Mouse (Mus musculus) stomach, embryonic 16.5 days (tissue): ENCODE measurements around the gene Galnt9. TPM values are rescaled to one million over a fixed set of nuclear protein-coding genes. Genes with fewer than 3 reads are reported as not detected.

Experiments
- ATAC-seq: fragments of 200-750 bp; cut with Nextera tagmentation; 2 replicates; pipeline ENCODE4 v1.8.0; 2017; ENCODE audit warnings: moderate number of reproducible peaks, moderate TSS enrichment; ENCODE audit not compliant: insufficient read depth, low FRiP score
- H3K27ac ChIP-seq: fragments of 300-500 bp; sonication (generic); 2 replicates; pipeline ENCODE4 v1.5.1; 2014; ENCODE audit warnings: low read length
- H3K27me3 ChIP-seq: fragments of 300-500 bp; sonication (generic); 2 replicates; pipeline ENCODE4 v1.6.1; 2014; ENCODE audit warnings: low read length, control low read depth, mixed read lengths; ENCODE audit not compliant: control insufficient read depth, insufficient read depth
- H3K36me3 ChIP-seq: fragments of 300-500 bp; sonication (generic); 2 replicates; pipeline ENCODE4 v1.6.1; 2014; ENCODE audit warnings: low read length; ENCODE audit not compliant: control insufficient read depth, insufficient read depth
- H3K4me1 ChIP-seq: fragments of 300-500 bp; sonication (generic); 2 replicates; pipeline ENCODE4 v1.6.1; 2014; ENCODE audit warnings: low read length, control low read depth, mixed read lengths; ENCODE audit not compliant: control insufficient read depth, insufficient read depth
- H3K4me2 ChIP-seq: fragments of 300-500 bp; sonication (generic); 2 replicates; pipeline ENCODE4 v1.6.1; 2014; ENCODE audit warnings: low read depth, low read length, mixed read lengths
- H3K4me3 ChIP-seq: fragments of 300-500 bp; sonication (generic); replicated peaks from 2 replicates; pipeline ENCODE4 v1.5.1; 2014; ENCODE audit warnings: mild to moderate bottlenecking, low read length
- H3K9ac ChIP-seq: fragments of 300-500 bp; sonication (generic); 2 replicates; pipeline ENCODE4 v1.6.1; 2014; ENCODE audit warnings: low read length
- H3K9me3 ChIP-seq: fragments of 300-500 bp; sonication (generic); replicated peaks from 2 replicates; pipeline ENCODE4 v1.6.1; 2016; ENCODE audit warnings: low read length, control low read depth; ENCODE audit not compliant: control insufficient read depth
- WGBS: fragments of 180-500 bp; shearing (Covaris S2); extraction: QIAGEN DNeasy Blood & Tissue Kit; methylation state at CpG from one replicate; pipeline ENCODE4 v1.1.7; 2014; 5-methylcytosine and 5-hydroxymethylcytosine counted together
- polyA plus RNA-seq: library from polyadenylated mRNA; unstranded; fragments of >200 nt; fragmentation: Nextera tagmentation; extraction: Ambion mirVana; gene quantifications from 2 replicates; pipeline ENCODE4 v1.2.1, GENCODE M21; 2015

Galnt9 gene
- polyA plus RNA-seq, 1 experiment from 2014 or later, result 0.59 TPM

DNA sequence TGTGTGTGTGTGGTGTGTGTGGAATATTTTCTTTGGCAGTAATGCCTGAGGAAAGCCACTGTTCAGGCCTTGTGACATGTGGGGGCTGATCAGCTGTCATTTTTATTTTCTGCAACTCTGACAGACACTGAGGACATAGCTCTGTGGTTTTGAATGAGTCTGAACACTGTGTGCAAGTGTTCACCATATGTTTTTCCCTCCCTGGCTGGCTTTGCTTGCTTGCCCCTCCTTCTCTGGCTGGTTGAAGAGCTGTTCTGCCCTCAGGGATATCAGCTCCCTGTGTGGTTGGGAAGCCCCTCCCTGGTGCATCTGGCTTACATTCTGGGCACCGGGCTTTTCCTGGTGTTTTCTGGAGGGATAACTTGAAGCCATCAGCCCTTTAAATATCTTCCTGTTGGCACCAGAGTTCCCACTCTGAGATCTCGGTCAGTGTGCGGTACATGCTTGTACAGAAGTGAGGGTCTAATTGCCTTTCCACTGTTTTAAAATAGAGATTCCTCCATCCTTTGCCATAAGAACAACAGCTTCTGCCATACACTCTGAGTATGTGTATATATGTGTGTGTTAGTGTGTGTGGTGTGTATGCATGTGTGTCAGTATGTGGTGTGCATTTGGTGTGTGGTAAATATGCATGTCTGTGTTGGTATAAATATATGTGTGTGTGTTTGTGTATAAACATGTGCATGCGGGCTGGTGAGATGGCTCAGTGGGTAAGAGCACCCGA lies 67.4 kb downstream of the Galnt9 start:
- 78% methylated on average over 5 of the region's 5 CpGs for WGBS
- Histone ChIP-seq H3K4me1 (no peaks in the 10 kb centered on the region), H3K4me2 (no peak overlapping the region), H3K36me3 (no peaks in the 10 kb centered on the region), H3K4me3 (no peak overlapping the region), H3K27ac (no peak overlapping the region), H3K9ac (no peak overlapping the region), H3K9me3 (no peaks in the 10 kb centered on the region), H3K27me3 (no peaks in the 10 kb centered on the region)
- ATAC-seq, result no peak

DNA sequence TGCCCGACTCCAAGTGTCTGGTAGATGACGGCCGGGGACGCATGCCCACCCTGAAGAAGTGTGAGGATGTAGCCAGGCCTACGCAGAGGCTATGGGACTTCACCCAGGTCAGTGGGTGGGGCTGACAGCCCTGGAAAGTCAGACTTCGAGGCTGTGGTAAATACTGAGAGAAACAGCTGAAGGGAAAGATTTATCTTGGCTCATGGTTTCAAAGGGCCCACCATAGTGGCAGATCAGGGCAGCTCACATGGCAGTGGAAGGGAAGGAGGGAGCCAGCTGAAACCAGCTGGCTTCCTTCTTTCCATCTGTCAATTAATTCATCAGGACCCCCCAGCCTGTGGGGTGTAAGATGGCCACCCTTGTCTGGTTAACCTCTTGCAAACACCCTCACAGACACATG lies 75.1 kb downstream of the Galnt9 start:
- no peak overlapping the region for H3K4me2 ChIP-seq
- no peak overlapping the region for H3K4me3 ChIP-seq
- WGBS, result 76% methylated on average over 6 of the region's 6 CpGs
- no peaks in the 10 kb centered on the region for H3K4me1 ChIP-seq
- H3K9ac ChIP-seq, result no peak overlapping the region
- H3K36me3 ChIP-seq, result no peaks in the 10 kb centered on the region
- no peak for ATAC-seq
- H3K27me3 ChIP-seq, result no peaks in the 10 kb centered on the region
- no peak overlapping the region for H3K27ac ChIP-seq
- no peaks in the 10 kb centered on the region for H3K9me3 ChIP-seq

GRCm38 (mm10) chr5:110624319-110624718 lies 80.2 kb downstream of the Galnt9 start:
- Histone ChIP-seq H3K4me3 (no peak overlapping the region), H3K27ac (no peak overlapping the region), H3K4me1 (no peaks in the 10 kb centered on the region), H3K4me2 (no peak overlapping the region), H3K9ac (no peak overlapping the region), H3K27me3 (no peaks in the 10 kb centered on the region; the same call in 1 of the 2 replicates), H3K36me3 (no peaks in the 10 kb centered on the region), H3K9me3 (no peaks in the 10 kb centered on the region)
- 65% methylated on average over 2 of the region's 2 CpGs for WGBS
- no peak for ATAC-seq

- Histone ChIP-seq H3K4me1 (no peaks in the 10 kb centered on the region), H3K27ac (no peak overlapping the region), H3K27me3 (peaks cover 2% of the 10 kb centered on the region; the same call in 1 of the 2 replicates), H3K9ac (no peak overlapping the region), H3K4me2 (no peak overlapping the region), H3K36me3 (no peaks in the 10 kb centered on the region), H3K9me3 (no peaks in the 10 kb centered on the region), H3K4me3 (no peak overlapping the region)
- 70% methylated on average over 10 of the region's 10 CpGs for WGBS
- no peak for ATAC-seq
Measured at GRCm38 (mm10) chr5:110627351-110627750, 83.2 kb downstream of the Galnt9 start.

DNA sequence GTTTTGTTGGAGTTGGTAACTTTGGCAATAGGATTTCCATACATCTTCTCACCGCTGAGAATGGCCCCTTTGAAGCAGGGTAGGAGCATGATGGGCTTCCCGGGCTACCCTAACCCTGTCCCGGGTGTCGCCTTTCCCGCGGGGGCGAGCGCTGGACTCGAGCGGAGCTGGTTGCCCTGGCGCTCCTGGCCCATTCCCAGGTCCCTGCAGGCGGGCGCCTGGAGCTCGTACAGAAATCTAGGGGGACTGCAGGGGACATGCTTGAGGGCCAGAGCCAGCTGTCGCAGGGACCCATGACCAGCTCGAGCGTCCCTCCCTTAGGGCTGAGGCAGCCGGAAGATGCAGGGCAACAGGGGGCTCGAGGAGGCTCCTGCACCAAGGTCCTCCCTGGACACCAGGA lies 84.0 kb downstream of the Galnt9 start:
- Histone ChIP-seq H3K9ac (no peak overlapping the region; the same call in 1 of the 2 replicates), H3K4me1 (no peaks in the 10 kb centered on the region), H3K36me3 (no peaks in the 10 kb centered on the region), H3K4me2 (no peak overlapping the region), H3K9me3 (no peaks in the 10 kb centered on the region), H3K4me3 (no peak overlapping the region), H3K27ac (no peak overlapping the region), H3K27me3 (peaks cover 2% of the 10 kb centered on the region; the same call in 1 of the 2 replicates)
- 17% methylated on average over 19 of the region's 19 CpGs for WGBS
- no peak for ATAC-seq

GRCm38 (mm10) chr5:110629525-110630120 lies 85.5 kb downstream of the Galnt9 start:
- Histone ChIP-seq H3K27ac (no peak overlapping the region), H3K9ac (no peak overlapping the region), H3K9me3 (no peaks in the 10 kb centered on the region), H3K4me2 (no peak overlapping the region), H3K36me3 (no peaks in the 10 kb centered on the region), H3K27me3 (peaks cover 2% of the 10 kb centered on the region; the same call in 1 of the 2 replicates), H3K4me3 (no peak overlapping the region), H3K4me1 (no peaks in the 10 kb centered on the region)
- no peak for ATAC-seq
- 73% methylated on average over 2 of the region's 2 CpGs for WGBS

DNA sequence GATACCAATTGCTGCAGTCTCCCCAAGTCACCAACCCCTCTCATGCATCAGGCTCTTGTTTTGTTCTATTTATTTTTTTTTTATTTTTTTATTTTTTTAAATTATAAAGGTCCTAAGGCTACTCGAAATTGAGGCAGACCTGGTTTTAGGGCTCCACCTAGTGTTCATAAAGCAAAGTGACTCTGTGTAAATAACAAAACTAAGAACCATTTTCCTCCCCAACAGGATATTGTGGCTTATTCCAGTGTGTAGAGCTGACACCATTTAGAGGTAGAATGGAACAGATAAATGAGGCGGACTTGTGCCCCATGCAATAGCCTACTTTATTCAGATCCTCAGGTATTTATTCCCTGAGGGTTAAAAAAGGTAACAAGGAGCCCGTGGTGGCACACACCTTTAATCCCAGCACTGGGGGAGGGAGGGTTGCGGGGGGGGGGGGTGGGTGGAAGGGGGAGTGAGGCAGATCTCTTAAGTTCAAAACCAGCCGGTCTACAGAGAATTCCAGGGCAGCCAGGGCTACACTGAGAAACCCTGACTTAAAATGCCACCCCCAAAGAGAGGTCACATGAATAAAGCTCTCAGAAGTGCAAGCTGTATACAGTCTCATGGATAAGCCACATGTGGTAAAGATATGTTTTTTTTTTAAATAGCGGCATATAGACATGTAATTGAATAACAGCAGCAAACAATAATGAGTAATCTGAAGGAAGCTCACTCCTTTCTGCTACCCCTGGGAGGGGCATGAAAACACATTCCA lies 92.0 kb downstream of the Galnt9 start:
- Histone ChIP-seq H3K4me3 (no peak overlapping the region), H3K27me3 (no peaks in the 10 kb centered on the region), H3K9me3 (no peaks in the 10 kb centered on the region), H3K27ac (no peak overlapping the region), H3K4me2 (no peak overlapping the region), H3K4me1 (no peaks in the 10 kb centered on the region), H3K36me3 (no peaks in the 10 kb centered on the region), H3K9ac (no peak overlapping the region)
- WGBS, result 35% methylated on average over 6 of the region's 6 CpGs
- no peak for ATAC-seq

DNA sequence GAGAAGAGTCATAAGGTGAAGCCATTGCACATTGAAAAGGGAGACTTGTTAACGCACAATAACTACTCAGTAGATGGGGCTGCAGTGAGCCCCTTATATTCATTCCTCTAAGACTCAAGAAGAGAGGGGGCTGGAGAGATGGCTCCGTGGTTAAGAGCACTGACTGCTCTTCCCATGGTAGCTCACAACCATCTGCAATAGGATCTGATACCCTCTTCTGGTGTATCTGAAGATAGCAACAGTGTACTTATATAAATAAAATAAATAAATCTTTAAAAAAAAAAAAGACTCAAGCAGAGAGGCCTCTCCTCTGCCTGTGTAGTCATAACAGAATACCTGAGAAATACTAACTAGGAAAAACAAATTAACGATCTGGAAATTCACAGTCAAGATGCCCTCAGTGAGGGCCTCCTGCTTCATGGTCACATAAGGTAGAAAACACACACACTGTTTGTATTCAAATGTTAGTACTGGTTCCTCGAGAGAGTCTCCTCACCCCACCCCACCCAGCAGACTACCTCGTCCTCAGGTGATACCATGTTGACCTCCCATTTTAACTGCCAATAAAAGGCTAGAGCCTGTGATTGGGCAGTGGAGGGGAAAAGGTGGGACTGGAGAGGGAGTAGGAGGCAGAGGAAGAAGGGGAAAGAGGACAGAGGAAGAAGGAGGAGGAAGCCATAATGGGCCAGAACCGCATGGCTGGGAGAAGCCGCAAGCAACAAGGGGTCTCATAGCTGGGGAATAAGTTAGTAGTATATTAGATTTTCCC lies 94.3 kb downstream of the Galnt9 start:
- no peak overlapping the region for H3K4me2 ChIP-seq
- no peak for ATAC-seq
- H3K27me3 ChIP-seq, result no peaks in the 10 kb centered on the region
- no peak overlapping the region for H3K27ac ChIP-seq
- 78% methylated on average over 7 of the region's 7 CpGs for WGBS
- H3K4me3 ChIP-seq, result no peak overlapping the region
- no peak overlapping the region for H3K9ac ChIP-seq
- H3K36me3 ChIP-seq, result no peaks in the 10 kb centered on the region
- no peaks in the 10 kb centered on the region for H3K4me1 ChIP-seq
- H3K9me3 ChIP-seq, result no peaks in the 10 kb centered on the region
